Mouse (Mus musculus) brain, embryonic 14.5 days (tissue): Measurements from ENCODE around the gene Trpm4. TPM values are rescaled to one million over a fixed set of nuclear protein-coding genes. Genes with fewer than 3 reads are reported as not detected.
A peak's percentile ranks its signal among the peaks of the same experiment; 100 is the strongest.
"Not testable (repeated sequence)": the region's sequence is repeated elsewhere in the genome, so short reads cannot be mapped to it uniquely, and the experiment has no call there.

ENCODE experiments used
- DNase-seq: peaks from one replicate; pipeline ENCODE4 v3.0.0-alpha.2; 2011; ENCODE audit warnings: low read depth
- CTCF ChIP-seq: fragments of 200-500 bp; IDR thresholded peaks from 2 replicates; pipeline ENCODE4 v1.5.1; 2012; ENCODE audit warnings: inconsistent platforms, mild to moderate bottlenecking, moderate library complexity, borderline replicate concordance; ENCODE audit not compliant: insufficient read depth, insufficient read length; ENCODE audit errors: extremely low read depth
- POLR2A ChIP-seq: fragments of 200-500 bp; IDR thresholded peaks from 2 replicates; pipeline ENCODE4 v1.6.1; 2012; ENCODE audit warnings: mild to moderate bottlenecking, inconsistent platforms, borderline replicate concordance; ENCODE audit not compliant: poor library complexity, insufficient read depth, insufficient read length, severe bottlenecking; ENCODE audit errors: extremely low read depth
- polyA plus RNA-seq: library from polyadenylated mRNA; depleted of rRNA; stranded (reverse); fragments of >200 nt; gene quantifications from 2 replicates; pipeline ENCODE4 v1.2.3, GENCODE M21; 2012; rRNA removed

Trpm4 gene
- polyA plus RNA-seq, 1 experiment: 19.0 TPM

DNA sequence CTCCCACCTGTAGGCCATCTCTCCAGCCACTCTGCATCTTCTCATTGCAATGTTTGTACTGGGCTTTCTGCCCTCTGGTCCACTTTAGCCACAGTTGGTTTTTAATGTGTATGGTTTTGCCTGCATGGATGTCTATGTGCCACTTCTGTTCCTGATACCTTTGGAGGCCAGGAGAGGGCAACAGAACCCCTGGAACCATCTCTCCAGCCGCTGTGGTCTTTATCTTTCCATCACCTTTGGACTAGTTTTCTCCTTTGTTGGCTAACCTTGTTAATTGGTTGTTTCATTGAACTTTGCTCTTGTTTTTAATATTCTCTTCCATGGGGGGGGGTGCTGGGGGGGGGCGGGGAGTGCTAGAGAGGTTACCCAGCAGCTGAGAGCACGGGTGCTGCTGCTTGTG, 69.2 kb downstream of the Trpm4 start:
- TF ChIP-seq POLR2A (no peak), CTCF (0 out of 2 replicates have a peak, but pooled peaks have one; percentile 7)
- no peak for DNase-seq

GRCm38 (mm10) chr7:45263006-45263607, 70.5 kb downstream of the Trpm4 start:
- TF ChIP-seq POLR2A (no peak), CTCF (no peak)
- peak; percentile 10 for DNase-seq

DNA sequence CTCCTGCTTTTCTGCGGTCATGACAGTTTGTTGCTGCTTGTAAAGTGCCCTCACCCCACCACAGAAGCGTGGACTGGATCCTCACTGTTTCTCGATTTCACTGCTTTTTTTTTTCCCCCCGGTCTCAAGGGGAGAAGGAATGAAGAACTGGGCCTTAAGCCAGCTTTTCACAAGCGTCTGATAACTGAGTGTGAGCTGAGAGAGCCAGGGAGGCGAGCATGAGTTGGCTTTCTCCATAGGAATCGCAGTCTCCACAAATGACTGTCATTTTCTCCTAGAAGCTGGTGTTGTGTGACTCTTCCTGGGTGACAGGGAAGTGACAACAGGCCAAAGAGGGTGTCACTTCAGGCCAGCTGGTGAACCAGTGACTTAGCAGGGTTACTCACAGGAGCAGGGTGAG, 71.3 kb downstream of the Trpm4 start:
- TF ChIP-seq CTCF: no peak
- TF ChIP-seq POLR2A: no peak
- peak; percentile 44 for DNase-seq

DNA sequence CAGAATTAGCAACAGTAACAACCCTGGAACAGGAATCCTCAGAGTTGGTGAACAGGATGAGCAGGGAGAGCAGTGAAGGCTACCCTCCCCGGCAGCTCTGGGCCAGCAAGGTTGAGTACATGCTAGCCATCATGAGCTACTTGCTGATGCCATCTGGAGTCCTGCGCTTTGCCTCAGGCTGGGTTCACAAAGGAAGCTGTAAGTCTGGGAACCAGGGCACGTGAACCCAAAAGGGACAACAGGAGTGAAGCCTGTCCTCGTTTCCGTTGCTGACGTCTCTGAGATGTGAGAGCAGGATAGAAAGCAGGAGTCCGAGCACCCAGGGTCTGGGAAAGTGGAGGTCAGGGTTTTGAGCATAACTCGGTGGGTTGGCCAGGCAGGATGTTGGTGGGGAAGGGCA, 74.3 kb downstream of the Trpm4 start:
- TF ChIP-seq POLR2A (no peak), CTCF (no peak)
- no peak for DNase-seq

DNA sequence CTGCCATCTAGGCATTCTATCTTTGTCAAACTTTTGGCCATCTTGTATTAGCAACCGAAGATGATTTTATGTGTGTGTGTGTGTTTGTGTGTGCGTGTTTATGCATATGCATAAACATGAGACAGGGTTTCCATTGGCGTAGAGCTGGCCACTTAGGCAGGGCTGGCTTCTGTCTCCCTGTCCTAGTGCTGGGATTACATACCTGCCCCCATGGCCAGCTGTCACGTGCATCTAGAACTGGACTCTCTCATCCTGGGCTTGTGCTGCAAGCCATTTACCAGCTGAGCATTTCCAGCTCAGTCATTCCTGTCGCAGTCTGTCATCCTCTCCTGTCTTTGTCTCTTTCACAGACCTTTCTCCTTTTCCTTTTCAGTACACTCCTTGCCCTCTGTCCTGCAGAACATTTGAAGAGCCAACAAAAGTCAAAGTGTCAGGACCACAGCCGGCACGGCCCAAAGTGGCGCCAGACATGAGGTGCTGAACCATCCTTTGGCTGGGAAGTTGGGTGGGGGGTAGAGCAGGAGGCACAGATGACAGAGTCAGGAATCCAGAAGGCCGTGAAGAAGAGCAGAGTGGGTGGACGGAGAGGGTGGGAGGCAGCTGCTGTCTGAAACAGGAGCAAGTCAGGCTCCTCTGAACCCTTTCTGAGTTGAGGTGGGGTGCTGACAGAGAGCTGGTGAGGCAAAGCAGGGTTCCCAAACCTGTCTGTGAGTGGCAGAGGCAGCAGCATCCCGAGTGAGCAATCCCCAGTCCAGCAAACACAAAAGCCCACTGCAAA, 76.3 kb downstream of the Trpm4 start:
- TF ChIP-seq POLR2A (no peak), CTCF (no peak)
- no peak for DNase-seq

DNA sequence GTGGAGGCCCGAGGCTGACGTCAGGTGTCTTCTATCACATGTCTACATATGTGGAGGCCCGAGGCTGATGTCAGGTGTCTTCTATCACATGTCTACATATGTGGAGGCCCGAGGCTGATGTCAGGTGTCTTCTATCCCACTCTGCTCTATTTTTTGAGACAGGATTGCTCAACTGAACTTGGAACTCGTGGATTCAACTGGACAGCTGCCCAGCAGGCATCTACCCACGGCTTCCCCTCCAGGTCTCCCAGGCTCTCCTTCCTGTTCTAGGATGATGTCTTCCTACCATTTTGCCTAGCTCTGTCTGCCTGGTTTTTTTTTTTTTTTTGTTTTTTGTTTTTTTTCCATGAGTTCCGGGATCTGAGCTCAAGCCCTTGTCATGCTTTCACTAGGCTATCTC, 77.8 kb downstream of the Trpm4 start:
- not testable (repeated sequence) for DNase-seq

- no peak for DNase-seq
- TF ChIP-seq CTCF: no peak
- no peak for TF ChIP-seq POLR2A
Observed at GRCm38 (mm10) chr7:45253806-45254205, 79.8 kb downstream of the Trpm4 start.

Other genes starting within 250 kb of the Trpm4 start
- 68.2 and 101 TPM in 2 replicates for gene Rcn3, start 241.6 kb downstream of the Trpm4 start, polyA plus RNA-seq
- 11.7 and 17.3 TPM in 2 replicates for gene Fcgrt, start 229.9 kb downstream of the Trpm4 start, polyA plus RNA-seq
- 421 and 634 TPM in 2 replicates for gene Rps11, start 209.3 kb downstream of the Trpm4 start, polyA plus RNA-seq
- 2,550 and 2,843 TPM in 2 replicates for gene Rpl13a, start 205.0 kb downstream of the Trpm4 start, polyA plus RNA-seq
- gene Gm45713, start 197.5 kb downstream of the Trpm4 start, polyA plus RNA-seq: 0.30 and 0.31 TPM in 2 replicates
- gene Flt3l, start 197.3 kb downstream of the Trpm4 start, polyA plus RNA-seq: 6.2 and 9.0 TPM in 2 replicates
- 130 and 151 TPM in 2 replicates for gene Pih1d1, start 179.5 kb downstream of the Trpm4 start, polyA plus RNA-seq
- 26.4 and 34.2 TPM in 2 replicates for gene Aldh16a1, start 179.2 kb downstream of the Trpm4 start, polyA plus RNA-seq
- gene Slc17a7, start 169.8 kb downstream of the Trpm4 start, polyA plus RNA-seq: 6.7 and 25.8 TPM in 2 replicates
- gene Gfy, start 154.2 kb downstream of the Trpm4 start, polyA plus RNA-seq: 0.04 and 0.12 TPM in 2 replicates
- gene Pth2, start 152.8 kb downstream of the Trpm4 start, polyA plus RNA-seq: 0.25 and 0.30 TPM in 2 replicates
- gene Ccdc155, start 128.9 kb downstream of the Trpm4 start, polyA plus RNA-seq: 0.70 and 1.1 TPM in 2 replicates
- gene Dkkl1, start 121.6 kb downstream of the Trpm4 start, polyA plus RNA-seq: 1.4 and 2.1 TPM in 2 replicates
- gene Tead2, start 118.0 kb downstream of the Trpm4 start, polyA plus RNA-seq: 184 and 312 TPM in 2 replicates
- 1.4 and 1.5 TPM in 2 replicates for gene Cd37, start 94.7 kb downstream of the Trpm4 start, polyA plus RNA-seq
- gene Slc6a16, start 92.7 kb downstream of the Trpm4 start, polyA plus RNA-seq: 0.70 and 0.86 TPM in 2 replicates
- gene Slc6a21, start 56.3 kb downstream of the Trpm4 start, polyA plus RNA-seq: 0.11 TPM in 1 of 2 replicates, not detected in the other
- 0.48 and 1.3 TPM in 2 replicates for gene Hrc, start 1.5 kb upstream of the Trpm4 start, polyA plus RNA-seq
- 56.7 and 60.0 TPM in 2 replicates for gene Ppfia3, start 33.2 kb upstream of the Trpm4 start, polyA plus RNA-seq
- 15.7 and 17.6 TPM in 2 replicates for gene Lin7b, start 36.8 kb upstream of the Trpm4 start, polyA plus RNA-seq
- gene Snrnp70, start 62.0 kb upstream of the Trpm4 start, polyA plus RNA-seq: 643 and 713 TPM in 2 replicates
- gene Kcna7, start 71.9 kb upstream of the Trpm4 start, polyA plus RNA-seq: 0.03 TPM in 1 of 2 replicates, not detected in the other
- 0.23 and 0.27 TPM in 2 replicates for gene Ntf5, start 79.9 kb upstream of the Trpm4 start, polyA plus RNA-seq
- 1.1 and 1.7 TPM in 2 replicates for gene Lhb, start 87.0 kb upstream of the Trpm4 start, polyA plus RNA-seq
- 26.7 and 30.6 TPM in 2 replicates for gene Gys1, start 101.1 kb upstream of the Trpm4 start, polyA plus RNA-seq
- 125 and 158 TPM in 2 replicates for gene Ruvbl2, start 104.3 kb upstream of the Trpm4 start, polyA plus RNA-seq
- 2,346 and 2,481 TPM in 2 replicates for gene Ftl1, start 126.1 kb upstream of the Trpm4 start, polyA plus RNA-seq
- gene Bax, start 133.1 kb upstream of the Trpm4 start, polyA plus RNA-seq: 168 and 237 TPM in 2 replicates
- gene Tulp2, start 148.1 kb upstream of the Trpm4 start, polyA plus RNA-seq: 0.11 and 0.18 TPM in 2 replicates
- 0.30 TPM in 1 of 2 replicates, not detected in the other for gene Gm45808, start 153.0 kb upstream of the Trpm4 start, polyA plus RNA-seq
- gene Dhdh, start 155.0 kb upstream of the Trpm4 start, polyA plus RNA-seq: 2.0 and 2.8 TPM in 2 replicates
- 92.0 and 111 TPM in 2 replicates for gene Nucb1, start 176.6 kb upstream of the Trpm4 start, polyA plus RNA-seq
- gene Ppp1r15a, start 192.5 kb upstream of the Trpm4 start, polyA plus RNA-seq: 13.5 and 14.5 TPM in 2 replicates
- 1.7 and 3.6 TPM in 2 replicates for gene Plekha4, start 192.6 kb upstream of the Trpm4 start, polyA plus RNA-seq
- gene Hsd17b14, start 221.1 kb upstream of the Trpm4 start, polyA plus RNA-seq: 0.25 and 0.44 TPM in 2 replicates
- 29.5 and 40.2 TPM in 2 replicates for gene Bcat2, start 236.4 kb upstream of the Trpm4 start, polyA plus RNA-seq